Mouse (Mus musculus): ENCODE measurements around the gene Foxa1. TPM values are rescaled to one million over a fixed set of nuclear protein-coding genes. Genes with fewer than 3 reads are reported as not detected.

Gene Foxa1
- polyA plus RNA-seq, 1 experiment from 2014 or later: 0.47 TPM

- no peak for DNase-seq (ENCODE audit: low spot score)
Measured at GRCm38 (mm10) chr12:57496347-57497119, 50.2 kb downstream of the Foxa1 start.

Other genes starting within 250 kb of the Foxa1 start
- 0.06 and 0.17 TPM in 2 replicates for gene Ttc6, start 17.2 kb upstream of the Foxa1 start, polyA plus RNA-seq (2015; fragmentation: Nextera tagmentation; extraction: Ambion mirVana)